Mouse (Mus musculus) bone marrow macrophage, adult 2 months (primary cell): ENCODE measurements around the gene Zkscan6.

Source experiments
- CTCF ChIP-seq: IDR thresholded peaks from 2 replicates; pipeline ENCODE4 v1.5.1; 2012; ENCODE audit warnings: low read depth, mild to moderate bottlenecking, low read length, moderate library complexity
- POLR2A ChIP-seq: IDR thresholded peaks from 2 replicates; pipeline ENCODE4 v1.6.1; 2012; ENCODE audit warnings: mild to moderate bottlenecking, low read depth, low read length, borderline replicate concordance

- TF ChIP-seq CTCF (no peak), POLR2A (no peak)
Measured at GRCm38 (mm10) chr11:65861476-65861875, 54.5 kb downstream of the Zkscan6 start.
